Mouse (Mus musculus): ENCODE results near the gene Rdh1.

DNA sequence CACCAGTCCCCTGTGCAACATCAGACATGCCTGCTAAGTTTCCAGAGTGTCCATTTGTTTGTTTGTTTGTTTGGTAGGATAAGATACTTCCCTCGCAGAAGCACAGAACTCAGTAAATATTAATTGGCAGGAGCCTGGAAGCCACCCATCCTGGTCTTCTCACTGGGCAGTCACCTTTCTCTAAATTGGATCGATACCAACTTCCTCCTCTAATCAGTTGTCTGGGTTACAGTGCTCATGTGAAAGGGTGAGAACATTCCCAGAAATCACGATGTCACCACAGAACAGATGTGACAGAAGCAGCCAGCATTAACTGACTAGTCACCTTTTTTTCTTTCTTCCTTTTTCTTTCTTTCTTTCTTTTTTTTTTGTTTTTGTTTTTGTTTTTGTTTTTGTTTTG lies 4.3 kb upstream of the Rdh1 start:
- TF ChIP-seq CTCF (IDR thresholded peaks at IDR 0.05) (no peak), EP300 (IDR thresholded peaks at IDR 0.05) (no peak)

Measured in lung, postnatal 0 days (tissue).